Mouse (Mus musculus): ENCODE measurements at regions not wholly inside any gene's neighbourhood (a gene's known extent, or its start where the extent isn't known, plus 50 kb on each side); places are given as distances from the start of the nearest gene placed in this dataset.

DNA sequence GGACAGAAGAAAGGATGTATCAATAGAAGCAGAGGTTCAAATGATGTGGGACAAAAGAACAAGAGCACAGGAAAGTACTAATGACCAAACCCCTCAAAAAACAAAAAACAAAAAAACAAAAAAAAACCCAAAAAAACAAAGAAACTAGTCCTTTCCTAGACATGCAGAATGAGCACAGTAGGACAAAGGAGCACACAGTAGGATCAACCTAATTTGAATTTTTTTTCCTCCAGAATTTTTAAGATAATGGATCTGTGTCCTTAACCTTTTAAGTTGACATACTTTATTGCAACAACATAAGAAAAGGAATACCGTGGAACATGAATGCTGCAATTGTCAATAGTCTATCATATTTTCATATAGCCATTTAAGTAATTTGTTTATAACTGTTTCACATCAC is 370.2 kb upstream of the Dach1 start:
- no peak for DNase-seq (ENCODE audit: low spot score in 2 of 2)

DNA sequence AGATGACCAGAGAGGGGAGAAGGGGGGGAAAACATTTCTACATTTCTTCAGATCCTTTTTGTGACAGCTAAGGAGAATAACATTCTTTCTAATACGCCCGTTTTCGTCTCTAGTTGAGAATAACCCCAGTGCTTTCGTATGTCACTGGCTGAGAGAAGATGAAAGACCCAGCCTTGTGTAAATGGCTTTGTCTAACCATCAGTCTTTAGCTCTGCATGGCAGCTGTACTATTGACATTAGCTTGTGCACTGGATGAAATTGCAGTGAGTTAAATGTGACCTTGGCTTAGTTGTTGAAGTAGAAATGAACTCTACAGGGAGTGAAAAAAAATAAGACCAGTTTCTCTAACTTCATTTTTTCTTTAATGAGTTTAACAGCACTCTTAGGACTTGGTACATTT is 368.7 kb upstream of the Dach1 start:
- no peak for DNase-seq (ENCODE audit: low spot score in 2 of 2)

DNA sequence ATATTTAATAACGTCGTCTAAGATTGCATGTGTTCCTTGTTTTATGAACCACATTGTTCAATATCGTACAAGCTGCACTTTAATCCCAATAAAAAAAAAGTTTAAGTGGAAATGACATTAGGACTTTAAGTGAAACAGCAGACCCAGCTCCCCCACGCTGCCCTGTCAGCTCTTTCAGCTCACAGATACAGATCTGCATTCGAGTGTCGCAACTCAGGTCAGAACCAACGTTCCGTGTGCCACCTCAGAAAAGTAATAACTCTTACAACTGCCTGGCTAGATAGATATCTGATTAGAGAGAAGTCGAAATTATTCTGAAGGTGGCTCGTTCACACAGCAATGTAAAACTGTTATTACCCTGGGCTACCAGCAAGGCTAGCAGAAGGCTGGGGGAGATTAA is 364.0 kb upstream of the Dach1 start:
- peak; percentile 40 to 58 for DNase-seq (ENCODE audit: low spot score in 2 of 2)

DNA sequence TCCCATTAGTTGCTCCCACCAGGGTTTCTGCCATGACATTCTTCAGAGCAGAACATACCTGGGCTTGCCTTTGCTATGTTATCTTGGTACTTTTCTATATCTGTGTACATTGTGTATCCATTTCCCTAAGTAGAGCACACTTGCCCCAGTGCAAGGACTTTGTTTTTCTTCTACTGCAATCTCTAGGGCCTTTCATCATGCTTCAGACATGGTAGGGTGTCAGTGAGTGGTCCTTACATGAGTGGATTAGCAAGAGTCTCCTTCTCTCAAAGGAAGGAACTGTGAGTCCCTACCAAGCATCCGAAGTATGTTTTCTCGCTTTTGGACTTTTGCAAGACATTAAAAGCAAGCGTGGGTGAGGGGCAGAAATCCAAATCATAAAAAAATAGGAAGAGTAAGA is 351.4 kb upstream of the Dach1 start:
- no peak for DNase-seq (ENCODE audit: low spot score in 2 of 2)

DNA sequence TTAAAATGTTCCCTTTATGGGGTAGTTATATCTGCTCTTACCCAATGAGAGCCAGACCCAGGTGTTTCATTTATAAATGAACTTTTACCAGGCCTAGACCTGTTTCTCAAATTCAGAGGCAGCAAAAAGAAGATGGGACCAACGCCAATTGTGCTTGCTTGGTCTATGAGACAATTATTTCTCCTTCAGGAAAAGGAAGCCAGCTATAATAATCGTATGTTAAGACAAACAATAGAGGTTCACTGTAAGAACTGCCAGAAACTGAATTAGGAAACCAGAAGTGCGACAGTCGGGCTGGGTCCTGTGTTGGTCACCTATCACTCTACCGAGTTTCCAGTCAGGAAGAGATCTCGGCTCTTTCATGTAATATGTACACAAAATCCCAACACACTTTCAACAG is 335.8 kb upstream of the Dach1 start:
- DNase-seq (ENCODE audit: low spot score in 2 of 2): no peak

DNA sequence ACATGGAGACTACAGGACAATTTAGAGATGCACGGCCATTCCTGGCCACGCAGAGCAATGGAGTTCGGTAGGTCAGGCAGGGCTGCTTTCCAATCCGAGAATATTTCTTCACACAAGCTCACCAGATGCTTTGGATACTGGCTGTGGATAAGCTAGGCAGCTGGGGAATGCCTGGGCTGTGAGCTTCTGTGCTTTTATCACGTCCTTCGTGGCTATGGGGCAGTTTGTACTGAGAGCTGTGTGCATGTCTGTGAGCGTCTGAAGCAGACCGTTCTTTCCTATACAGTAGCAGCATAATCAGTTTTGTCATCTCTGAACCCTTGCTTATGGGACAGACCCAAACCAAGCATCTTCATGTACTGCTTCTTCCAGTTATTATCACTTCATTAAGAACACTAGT is 307.9 kb upstream of the Dach1 start:
- no peak for DNase-seq (ENCODE audit: low spot score in 2 of 2)

DNA sequence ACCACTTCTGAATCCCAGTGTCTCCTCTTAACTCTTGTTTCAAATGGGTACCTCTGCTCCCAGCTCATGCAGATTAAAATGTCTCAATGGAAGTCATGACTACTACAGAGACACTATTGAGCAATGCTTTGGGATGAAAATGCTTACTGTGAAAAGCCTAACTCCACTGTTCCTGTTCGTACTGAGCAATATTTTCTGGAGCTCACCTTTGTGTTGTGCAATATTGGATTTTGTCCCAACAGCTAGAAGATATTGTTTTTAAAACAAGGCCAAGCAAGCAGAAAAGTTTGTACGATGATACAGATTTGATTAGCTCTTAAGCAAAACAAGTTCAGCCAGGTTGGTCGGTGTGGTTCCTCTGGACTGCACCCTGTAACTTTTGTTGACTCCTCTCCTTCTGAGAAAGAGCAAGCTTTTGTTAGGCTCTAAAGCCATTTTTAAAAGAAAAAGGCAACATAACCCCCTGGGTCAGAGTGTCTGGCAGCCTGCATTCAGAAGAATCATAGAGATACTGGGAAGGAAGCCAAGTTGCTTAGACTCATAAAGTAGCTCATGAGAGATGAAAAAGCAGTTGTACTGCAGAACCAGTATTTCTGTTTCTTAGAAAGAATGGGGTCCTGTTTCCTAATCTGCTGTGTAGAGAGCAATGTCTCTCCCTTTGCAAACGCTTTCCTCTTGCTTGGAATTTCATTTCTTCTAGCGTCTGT is 302.4 kb upstream of the Dach1 start:
- DNase-seq (ENCODE audit: low spot score in 2 of 2): peak; percentile 37 to 40

DNA sequence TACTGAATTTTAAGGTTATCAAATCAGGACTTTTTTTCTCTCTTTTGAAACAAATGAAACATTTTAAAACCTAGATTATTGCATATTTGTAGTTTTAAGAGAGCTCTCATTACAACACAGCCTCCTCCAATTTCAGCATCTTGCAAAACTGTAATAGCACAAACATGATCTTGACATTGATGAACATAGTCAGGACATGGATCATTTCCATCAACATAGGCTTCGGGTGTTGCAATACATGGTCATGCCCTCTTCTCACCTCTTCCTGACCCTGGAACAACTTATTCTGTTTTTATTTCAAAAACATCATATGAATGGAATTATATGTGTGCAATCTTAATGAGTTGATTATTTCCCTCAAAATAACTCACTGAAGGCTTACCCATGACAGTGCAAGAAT is 284.9 kb upstream of the Dach1 start:
- DNase-seq (ENCODE audit: low spot score in 2 of 2): no peak

DNA sequence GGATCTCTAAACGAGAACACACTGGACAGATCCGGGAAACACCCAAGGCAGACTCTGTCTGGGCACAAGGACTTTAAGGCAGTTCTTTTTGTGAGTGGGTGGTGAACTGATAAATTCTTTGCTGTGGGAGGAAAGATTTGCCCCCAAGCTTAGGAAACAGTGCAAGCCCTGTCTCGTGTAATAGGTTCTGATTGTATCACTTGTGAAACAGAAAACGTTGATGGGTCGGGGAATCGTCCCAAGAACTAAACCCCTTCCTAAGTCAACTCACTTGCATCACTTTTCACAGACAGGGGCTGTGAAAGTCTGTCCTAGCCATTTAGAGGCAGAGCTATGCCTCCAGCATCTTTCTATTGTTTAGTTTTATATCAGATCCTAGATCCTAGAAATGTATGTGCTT is 282.6 kb upstream of the Dach1 start:
- no peak for DNase-seq (ENCODE audit: low spot score in 2 of 2)

DNA sequence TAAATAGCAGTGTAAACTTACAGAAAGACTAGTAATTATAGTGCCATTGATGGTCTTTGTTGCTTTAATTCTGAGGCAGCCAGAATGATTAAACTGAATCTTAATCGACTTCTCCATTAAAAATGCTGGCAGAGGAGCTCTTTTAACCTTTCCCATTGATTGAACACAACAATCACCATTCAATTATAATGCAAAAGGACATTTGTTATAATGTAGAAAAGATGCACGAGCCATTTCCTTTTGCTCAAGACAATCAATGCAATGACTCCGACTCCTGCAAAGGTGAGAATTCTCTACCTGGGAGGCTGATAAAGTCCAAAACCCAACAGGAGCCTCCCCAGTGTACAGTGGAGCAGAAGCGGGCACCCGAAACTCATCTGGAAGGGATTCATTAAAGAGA is 280.0 kb upstream of the Dach1 start:
- DNase-seq (ENCODE audit: low spot score in 2 of 2): no peak

DNA sequence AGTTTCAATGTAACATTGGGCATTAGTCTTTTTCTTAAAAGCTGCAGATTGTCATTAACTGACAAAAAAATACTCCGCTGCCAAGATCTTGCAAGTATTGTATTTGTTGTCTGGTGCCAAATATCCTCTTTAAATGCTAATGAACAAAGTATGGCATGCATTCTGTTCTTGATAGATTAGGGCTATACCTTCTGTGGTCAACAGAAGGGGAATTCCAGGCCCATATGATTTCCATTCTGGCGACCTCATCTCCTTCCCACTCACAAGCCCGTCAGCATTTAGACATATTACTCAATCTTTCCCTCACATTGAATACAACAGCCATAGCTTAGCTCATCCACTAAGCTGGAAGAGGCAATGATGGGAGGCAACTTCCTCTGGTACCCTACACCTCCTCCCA is 272.8 kb upstream of the Dach1 start:
- DNase-seq (ENCODE audit: low spot score in 2 of 2): no peak

DNA sequence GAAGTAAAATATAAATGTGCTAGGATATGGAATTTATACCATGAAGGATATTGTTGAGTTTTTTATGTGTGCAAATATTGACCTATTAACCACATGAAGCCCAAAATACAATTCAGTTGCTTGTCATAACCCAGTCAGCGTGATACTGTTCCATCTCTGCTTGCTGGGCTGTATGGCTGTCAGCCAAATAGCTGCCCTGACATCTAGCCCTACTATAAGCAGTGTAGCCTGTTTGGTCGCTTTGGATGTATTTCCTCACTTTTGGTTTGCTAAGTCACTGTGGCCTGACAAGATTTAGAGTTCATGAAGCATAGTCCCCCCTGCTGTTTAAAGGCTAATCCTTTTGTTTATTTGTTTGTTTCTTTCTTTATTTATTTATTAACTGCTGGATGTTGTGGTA is 272.4 kb upstream of the Dach1 start:
- peak; percentile 7 to 29 for DNase-seq (ENCODE audit: low spot score in 2 of 2)

DNA sequence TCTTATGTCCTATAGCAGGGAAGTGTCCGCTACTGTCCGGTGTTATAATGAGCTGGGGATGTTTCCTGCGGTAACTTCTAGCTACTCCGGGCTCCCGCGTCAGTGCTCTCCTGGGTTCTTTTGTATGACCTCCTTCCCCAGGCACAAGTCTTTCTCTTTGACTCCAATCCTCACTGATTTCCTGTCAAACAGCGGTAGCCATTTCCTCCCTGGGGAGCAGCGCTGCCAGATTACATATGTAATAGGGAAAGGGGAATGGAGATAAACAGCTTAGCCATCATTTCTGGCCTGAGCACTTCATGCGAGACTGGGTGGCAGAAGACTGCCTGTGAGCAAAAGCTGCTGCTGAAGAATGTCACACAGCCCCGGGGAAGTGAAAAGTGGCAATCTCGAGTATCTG is 262.4 kb upstream of the Dach1 start:
- no peak for DNase-seq (ENCODE audit: low spot score in 2 of 2)

DNA sequence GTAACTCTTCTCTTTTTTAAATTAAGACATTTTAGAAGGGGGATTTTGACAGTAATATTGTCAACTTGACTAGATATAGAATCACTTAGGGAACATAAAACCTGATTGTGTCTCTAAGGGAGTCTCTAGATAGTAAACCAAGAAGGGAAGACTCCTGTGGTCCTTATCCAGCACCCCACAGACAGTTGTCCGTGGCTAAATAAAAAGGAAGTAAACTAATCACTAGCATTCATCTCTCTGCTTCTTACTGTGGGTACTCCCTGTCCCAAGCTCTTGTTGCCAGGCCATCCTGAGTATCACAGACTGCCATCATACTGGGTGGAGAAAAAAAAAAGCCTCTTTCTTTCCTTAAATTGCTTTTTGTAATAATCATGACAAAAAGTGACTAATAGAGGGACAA is 248.2 kb upstream of the Dach1 start:
- DNase-seq (ENCODE audit: low spot score in 2 of 2): no peak

DNA sequence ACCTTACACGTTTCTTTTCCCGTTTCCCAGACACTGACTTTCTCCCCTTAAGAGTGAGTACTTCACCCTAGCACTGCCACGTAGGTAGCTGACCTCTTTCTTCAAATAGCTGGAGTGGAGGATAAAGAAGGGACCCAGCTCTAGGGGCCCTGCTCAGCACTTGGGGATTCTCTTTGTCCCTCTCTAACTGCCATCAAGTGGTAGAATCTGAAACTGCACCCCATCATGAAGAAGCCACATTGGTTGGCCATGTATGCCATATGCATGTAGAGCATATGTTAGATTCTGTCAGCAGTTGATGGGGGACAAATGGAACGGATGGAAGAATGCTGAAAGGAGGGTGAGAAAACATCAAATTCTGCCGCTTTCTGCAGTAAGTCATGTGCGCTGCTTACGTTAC is 244.6 kb upstream of the Dach1 start:
- DNase-seq (ENCODE audit: low spot score in 2 of 2): no peak

DNA sequence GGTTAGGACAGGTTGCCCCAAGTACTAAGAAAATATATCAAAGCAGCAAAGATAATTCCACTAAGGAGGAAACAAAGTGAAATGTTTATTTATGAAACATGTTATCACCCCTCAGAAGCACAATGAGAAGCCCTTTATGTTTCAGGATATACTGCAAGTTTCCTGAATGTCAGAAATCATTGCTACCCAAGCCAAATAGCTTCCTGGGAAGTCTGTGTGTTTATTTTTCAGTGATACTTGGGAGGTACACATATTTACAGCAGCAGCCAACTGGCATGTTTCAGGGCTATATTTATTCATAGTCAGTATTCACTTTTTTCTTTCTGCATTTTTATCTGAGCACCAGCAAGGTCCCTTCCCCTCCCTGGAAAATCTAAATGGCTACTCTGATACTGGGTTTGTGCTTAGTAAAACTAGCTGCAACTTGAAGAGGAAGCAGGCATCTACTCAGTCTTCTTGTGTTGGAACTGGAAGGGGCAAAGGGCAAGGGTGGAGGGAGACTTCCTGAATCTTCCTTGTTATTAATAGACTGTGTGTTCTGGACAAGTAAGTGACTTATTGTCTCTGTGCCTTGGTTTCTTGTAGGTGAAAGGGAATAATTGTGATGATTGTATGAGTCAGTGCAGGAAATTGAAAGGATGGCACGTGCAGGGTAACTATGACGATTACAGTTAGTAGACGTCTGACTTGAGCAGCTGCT is 236.5 kb upstream of the Dach1 start:
- DNase-seq (ENCODE audit: low spot score in 2 of 2): no peak

DNA sequence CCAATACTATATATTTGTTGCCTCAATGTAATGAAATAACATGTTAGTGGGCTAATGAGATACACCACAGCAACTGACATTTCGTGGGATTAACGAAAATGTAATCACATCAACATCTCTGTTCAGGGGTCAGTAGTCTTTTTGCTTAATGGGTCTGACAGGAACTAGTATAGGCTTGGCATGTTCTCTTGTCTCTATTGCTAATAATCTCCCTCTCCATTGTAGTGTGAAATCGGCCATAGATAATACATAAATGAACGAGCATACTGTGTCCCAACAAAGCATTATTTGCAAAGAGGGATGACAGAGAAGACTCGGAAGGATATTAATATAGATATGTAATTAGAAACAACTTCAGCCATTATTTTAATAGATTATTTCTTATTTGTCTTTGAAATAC is 234.5 kb upstream of the Dach1 start:
- DNase-seq (ENCODE audit: low spot score in 2 of 2): no peak

DNA sequence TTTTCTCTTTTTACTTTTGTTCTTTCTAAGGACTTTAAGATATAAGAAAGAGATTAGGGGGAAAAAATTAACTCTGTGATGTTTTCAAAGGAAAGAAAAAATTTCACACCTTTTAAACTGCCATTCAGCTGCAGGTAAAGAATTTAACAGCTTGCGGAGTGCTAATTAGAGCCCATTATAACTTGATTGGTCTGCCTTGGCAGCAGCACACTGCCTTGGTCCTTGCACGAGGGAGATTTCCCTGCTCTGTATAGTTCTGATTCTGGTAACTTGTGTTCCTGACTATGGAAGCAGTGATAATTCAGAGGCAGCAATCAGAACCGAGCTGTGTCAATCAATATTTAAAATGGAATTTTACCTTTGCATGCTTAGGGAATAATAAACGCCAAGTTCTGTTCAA is 218.3 kb upstream of the Dach1 start:
- no peak for DNase-seq (ENCODE audit: low spot score in 2 of 2)

All from urinary bladder, postnatal 36 days (tissue).